Mouse (Mus musculus): ENCODE data around the gene Cmss1. TPM values are rescaled to one million over a fixed set of nuclear protein-coding genes. Genes with fewer than 3 reads are reported as not detected.

Cmss1 gene
- total RNA-seq, 2 experiments from 2014 or later, result 12.1 to 16.9 TPM

DNA sequence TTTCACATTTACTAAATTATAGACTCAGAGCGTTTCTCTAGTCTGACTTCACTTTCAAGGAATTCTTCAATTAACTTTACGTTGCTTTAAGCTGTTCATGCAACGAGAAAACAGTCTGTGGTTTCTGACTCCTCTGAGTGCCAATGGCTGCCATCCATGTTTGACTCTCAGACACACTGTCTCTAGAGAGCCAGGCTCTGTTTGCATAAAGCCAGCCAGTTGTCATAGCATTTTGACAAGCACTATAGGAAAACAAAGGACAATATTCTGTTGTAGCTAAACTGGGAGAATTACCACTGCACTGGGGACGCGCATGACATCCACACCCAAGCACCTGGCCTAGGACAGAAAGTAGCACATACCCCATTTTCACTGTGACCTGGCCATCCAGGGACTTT is 168.4 kb downstream of the Cmss1 start:
- no peak for ATAC-seq (replicated peaks; ENCODE audit: low FRiP score, poor library complexity, severe bottlenecking)

DNA sequence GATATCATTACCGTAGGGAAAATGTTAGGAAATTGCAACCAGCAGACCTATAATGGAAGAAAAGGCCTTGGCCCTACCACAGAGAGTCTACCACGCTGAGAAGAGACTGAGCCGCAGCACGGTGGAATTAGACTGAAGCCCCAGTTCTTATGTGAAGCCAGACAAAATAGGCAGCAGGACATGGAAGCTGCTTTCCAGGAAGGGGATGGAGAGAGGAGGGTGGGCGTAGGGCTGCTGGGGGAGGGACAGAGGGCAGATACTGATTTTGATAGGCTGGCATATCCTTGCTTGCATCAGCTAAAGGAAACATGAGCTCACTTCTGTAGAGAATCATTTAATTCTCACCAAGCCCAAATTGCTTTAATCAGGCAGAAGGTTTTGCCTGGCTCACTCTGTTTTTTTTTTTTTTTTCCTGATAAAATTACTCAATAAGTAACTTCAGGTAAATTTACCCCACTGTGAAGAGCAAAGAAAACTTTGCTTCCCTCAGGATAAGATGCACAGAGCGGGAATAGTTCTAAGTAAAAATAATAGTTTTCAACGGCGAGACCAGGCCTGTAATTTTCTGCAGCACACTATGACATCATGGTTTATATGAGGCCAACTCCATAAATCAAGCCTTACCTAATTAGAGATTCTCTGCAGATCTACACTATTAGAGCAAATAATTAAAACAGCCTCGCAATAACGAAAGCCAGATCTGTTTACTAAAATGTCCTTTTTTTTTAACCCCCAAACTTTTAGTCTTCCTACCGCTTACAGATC is 169.0 kb downstream of the Cmss1 start:
- no peak for ATAC-seq (replicated peaks; ENCODE audit: low FRiP score, poor library complexity, severe bottlenecking)

DNA sequence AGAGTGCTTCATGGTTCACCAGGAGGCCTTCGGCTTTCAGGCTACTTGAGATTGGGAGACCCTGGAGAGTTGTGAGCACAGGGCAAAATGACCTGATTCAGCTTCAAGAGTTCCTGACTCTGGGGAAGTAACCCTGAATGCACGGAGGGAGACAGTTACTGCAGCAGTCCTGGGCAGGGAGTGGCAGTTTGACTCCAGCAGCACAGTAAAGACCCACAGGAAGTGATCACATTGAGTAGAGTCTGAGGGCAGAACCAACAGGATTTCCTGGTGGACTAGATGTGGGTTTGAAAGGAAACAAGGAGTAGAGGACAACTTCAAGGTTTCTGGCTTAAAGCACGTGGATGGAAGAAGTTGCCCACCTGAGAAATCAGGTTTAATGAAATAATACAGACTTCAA is 172.0 kb downstream of the Cmss1 start:
- no peak for ATAC-seq (replicated peaks; ENCODE audit: low FRiP score, poor library complexity, severe bottlenecking)

DNA sequence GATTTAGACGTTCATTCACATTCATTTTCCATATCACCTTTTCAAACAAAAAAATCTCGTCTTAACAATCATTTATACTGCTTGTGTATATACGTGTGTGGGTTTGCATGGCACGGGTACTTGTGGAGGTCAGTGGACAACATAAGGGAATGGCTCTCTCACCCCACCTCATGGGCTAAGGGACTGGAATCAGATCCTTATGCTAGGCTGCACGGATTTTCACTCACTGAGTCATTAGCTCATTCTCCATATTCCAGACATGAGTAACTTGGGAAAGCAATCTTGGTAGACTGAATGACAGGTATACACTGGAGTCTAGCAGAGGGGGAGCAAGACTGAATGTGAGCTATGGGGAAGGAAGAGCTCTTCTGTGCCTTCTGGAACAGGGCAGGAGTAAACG is 173.0 kb downstream of the Cmss1 start:
- ATAC-seq (replicated peaks; ENCODE audit: low FRiP score, poor library complexity, severe bottlenecking), result no peak

GRCm38 (mm10) chr16:57433173-57433572 is 173.5 kb downstream of the Cmss1 start:
- no peak for ATAC-seq (replicated peaks; ENCODE audit: low FRiP score, poor library complexity, severe bottlenecking)

- no peak for ATAC-seq (replicated peaks; ENCODE audit: low FRiP score, poor library complexity, severe bottlenecking)
Measured at GRCm38 (mm10) chr16:57431294-57431693, 175.4 kb downstream of the Cmss1 start.

- no peak for ATAC-seq (replicated peaks; ENCODE audit: low FRiP score, poor library complexity, severe bottlenecking)
Measured at GRCm38 (mm10) chr16:57428977-57429376, 177.7 kb downstream of the Cmss1 start.

GRCm38 (mm10) chr16:57427516-57428285 is 179.0 kb downstream of the Cmss1 start:
- no peak for ATAC-seq (replicated peaks; ENCODE audit: low FRiP score, poor library complexity, severe bottlenecking)

DNA sequence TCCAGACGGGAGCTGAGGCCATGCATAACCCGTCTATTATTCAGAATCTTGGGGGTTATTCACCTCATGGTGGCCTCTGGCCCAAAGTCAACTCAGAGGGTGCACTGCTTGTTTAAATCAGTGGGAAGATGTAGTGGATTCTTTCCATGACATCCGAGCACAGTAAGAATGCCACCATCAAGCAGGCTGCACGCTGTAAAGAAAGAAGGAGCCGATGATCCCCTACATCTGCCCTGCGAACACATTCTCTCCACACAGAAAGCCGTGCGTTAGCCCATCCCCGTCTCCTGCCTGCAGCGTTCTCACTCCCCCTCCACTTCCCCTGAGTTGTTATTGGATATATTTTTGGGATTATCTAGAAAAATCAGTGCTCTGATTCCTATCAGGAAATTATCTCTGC is 180.0 kb downstream of the Cmss1 start:
- no peak for ATAC-seq (replicated peaks; ENCODE audit: low FRiP score, poor library complexity, severe bottlenecking)

GRCm38 (mm10) chr16:57423001-57423800 is 183.5 kb downstream of the Cmss1 start:
- ATAC-seq (replicated peaks; ENCODE audit: low FRiP score, poor library complexity, severe bottlenecking), result no peak

DNA sequence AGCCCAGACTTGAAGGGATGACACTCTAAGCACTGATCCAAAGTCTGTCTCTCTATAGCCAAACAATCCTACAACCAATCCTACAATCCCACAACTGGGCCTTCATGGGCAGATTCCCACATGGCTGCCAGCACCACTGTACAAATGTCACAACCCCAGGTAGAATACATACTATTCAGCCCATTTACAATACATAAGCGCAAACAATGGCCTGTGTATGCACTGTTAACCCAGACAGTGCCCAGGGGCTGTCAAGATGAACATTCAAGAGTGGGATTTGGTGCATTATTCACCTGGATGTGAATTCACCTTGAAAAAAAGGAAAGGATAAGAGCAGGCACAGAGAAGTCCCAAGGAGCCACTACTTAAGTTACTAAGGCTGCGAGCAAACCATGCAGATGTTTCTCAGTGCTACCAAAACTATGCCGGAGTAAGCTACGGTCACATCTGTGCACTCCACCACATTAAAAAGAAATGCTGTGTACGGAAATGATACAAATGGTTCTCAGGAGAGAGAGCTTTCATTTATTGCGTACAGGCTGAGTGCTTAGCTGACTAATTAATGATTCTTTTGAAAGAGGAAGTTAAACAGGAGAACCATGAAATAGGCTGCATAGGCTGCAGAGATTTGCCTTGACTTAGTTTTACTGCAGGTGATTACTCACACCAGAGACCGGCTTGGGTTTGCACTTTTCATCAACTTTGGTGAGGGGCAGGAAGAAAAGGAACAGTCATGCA is 184.8 kb downstream of the Cmss1 start:
- ATAC-seq (replicated peaks; ENCODE audit: low FRiP score, poor library complexity, severe bottlenecking), result no peak

DNA sequence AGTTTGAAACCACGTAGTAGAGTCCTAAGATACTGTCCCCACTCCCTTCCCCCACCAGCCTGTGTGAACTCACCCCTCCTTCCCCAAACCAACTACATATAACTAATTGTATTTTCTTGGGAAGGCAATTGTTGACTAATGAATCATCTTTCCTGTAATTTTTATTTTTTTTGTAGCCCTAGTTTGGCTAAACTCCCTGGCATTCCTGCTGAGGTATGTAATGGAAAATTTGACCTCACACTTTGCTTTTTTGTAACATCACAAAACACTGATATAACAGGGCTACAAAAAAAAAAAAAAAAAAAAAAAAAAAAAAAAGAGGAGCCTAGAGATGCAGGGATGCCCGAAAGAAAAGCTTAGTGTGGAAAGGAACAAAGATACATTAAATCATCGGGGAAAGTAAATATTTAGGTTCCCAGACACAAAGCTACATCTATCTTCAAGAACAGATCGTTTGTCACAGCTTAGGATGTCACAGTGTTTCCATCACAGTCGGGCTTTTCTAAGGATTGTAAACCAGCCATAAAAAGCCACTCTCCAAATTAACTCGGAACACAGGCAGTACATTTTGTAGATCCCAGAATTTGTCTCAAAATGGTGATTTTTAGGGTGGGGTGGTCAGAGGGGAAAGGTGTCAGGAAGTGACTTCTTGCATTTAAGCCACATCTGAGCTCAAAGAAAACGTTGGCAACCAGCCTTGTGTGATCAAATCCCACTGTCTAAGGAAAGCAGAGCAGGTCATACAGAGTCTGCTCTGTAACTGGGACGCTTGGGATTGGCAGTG is 185.7 kb downstream of the Cmss1 start:
- ATAC-seq (replicated peaks; ENCODE audit: low FRiP score, poor library complexity, severe bottlenecking), result no peak

DNA sequence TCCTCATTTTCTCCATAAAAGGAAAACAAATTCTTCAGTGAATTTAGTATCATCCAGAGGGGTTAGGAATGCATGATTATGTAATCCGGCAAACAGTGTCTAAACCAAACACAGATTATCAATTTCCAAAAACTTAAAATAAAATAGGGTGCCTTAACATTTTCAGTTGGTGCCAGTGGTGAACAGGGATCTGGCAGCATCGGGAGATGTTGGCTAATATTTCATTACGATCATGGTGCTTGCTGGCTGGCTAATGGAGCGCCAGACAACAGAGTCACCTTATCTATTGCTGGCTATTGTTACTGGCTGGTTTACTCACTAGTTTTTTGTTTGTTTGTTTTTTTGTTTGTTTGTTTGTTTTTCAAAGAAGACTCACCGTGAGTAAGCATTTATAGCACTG is 186.8 kb downstream of the Cmss1 start:
- no peak for ATAC-seq (replicated peaks; ENCODE audit: low FRiP score, poor library complexity, severe bottlenecking)

DNA sequence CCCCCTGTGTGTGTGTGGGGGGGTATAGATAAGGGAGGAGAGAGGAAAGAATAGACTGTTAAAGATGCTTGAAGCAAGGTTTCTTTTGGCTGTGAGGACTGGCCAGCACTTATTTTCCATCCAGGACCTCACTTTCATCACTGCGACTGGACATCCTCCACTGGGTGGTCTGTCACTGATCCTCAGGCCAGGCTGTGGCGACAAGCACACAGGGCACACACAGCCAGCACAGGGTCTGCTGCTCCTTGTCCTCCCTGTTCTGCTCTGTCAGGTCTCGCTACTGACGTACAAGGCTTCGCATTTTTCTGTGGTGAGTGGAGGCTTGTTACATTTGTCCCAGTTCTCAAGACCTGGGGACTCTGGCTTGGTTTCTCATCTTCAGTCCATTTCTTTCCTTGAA is 187.3 kb downstream of the Cmss1 start:
- ATAC-seq (replicated peaks; ENCODE audit: low FRiP score, poor library complexity, severe bottlenecking), result no peak

- no peak for ATAC-seq (replicated peaks; ENCODE audit: low FRiP score, poor library complexity, severe bottlenecking)
Measured at GRCm38 (mm10) chr16:57417955-57418354, 188.7 kb downstream of the Cmss1 start.

GRCm38 (mm10) chr16:57417017-57417416 is 189.6 kb downstream of the Cmss1 start:
- no peak for ATAC-seq (replicated peaks; ENCODE audit: low FRiP score, poor library complexity, severe bottlenecking)

- ATAC-seq (replicated peaks; ENCODE audit: low FRiP score, poor library complexity, severe bottlenecking), result no peak
Measured at GRCm38 (mm10) chr16:57416049-57416448, 190.6 kb downstream of the Cmss1 start.

- ATAC-seq (replicated peaks; ENCODE audit: low FRiP score, poor library complexity, severe bottlenecking), result no peak
Measured at GRCm38 (mm10) chr16:57412766-57413165, 193.9 kb downstream of the Cmss1 start.

- ATAC-seq (replicated peaks; ENCODE audit: low FRiP score, poor library complexity, severe bottlenecking), result no peak
Measured at GRCm38 (mm10) chr16:57403825-57404224, 202.8 kb downstream of the Cmss1 start.

Data from erythroblast, adult 5-6 weeks (primary cell).